Mouse (Mus musculus) neural tube, embryonic 14.5 days (tissue): Measurements from ENCODE around the gene Notch3. TPM values are rescaled to one million over a fixed set of nuclear protein-coding genes. Genes with fewer than 3 reads are reported as not detected.
"Not testable (repeated sequence)": the region's sequence is repeated elsewhere in the genome, so short reads cannot be mapped to it uniquely, and the experiment has no call there.

Source experiments
- ATAC-seq: fragments of 200-750 bp; cut with Nextera tagmentation; 2 replicates; pipeline ENCODE4 v1.8.0; 2017; ENCODE audit warnings: low read depth, mild to moderate bottlenecking, moderate TSS enrichment, moderate library complexity
- H3K27ac ChIP-seq: fragments of 300-500 bp; sonication (generic); 2 replicates; pipeline ENCODE4 v1.5.1; 2014; ENCODE audit warnings: low read depth, mild to moderate bottlenecking, control low read depth, low read length, moderate library complexity, mixed read lengths
- H3K27me3 ChIP-seq: fragments of 300-500 bp; sonication (generic); 2 replicates; pipeline ENCODE4 v1.6.1; 2014; ENCODE audit warnings: low read length; ENCODE audit not compliant: control insufficient read depth, insufficient read depth
- H3K36me3 ChIP-seq: fragments of 300-500 bp; sonication (generic); 2 replicates; pipeline ENCODE4 v1.6.1; 2014; ENCODE audit warnings: low read length, mixed read lengths; ENCODE audit not compliant: control insufficient read depth, insufficient read depth
- H3K4me1 ChIP-seq: fragments of 300-500 bp; sonication (generic); 2 replicates; pipeline ENCODE4 v1.6.1; 2014; ENCODE audit warnings: low read length; ENCODE audit not compliant: control insufficient read depth, insufficient read depth
- H3K4me2 ChIP-seq: fragments of 300-500 bp; sonication (generic); 2 replicates; pipeline ENCODE4 v1.6.1; 2014; ENCODE audit warnings: mild to moderate bottlenecking, low read depth, low read length, control low read depth
- H3K4me3 ChIP-seq: fragments of 300-500 bp; sonication (generic); 2 replicates; pipeline ENCODE4 v1.5.1; 2014; ENCODE audit warnings: low read depth, low read length, control low read depth, mixed read lengths
- H3K9ac ChIP-seq: fragments of 300-500 bp; sonication (generic); replicated peaks from 2 replicates; pipeline ENCODE4 v1.6.1; 2014; ENCODE audit warnings: low read depth, mild to moderate bottlenecking, control low read depth, low read length, mixed read lengths
- H3K9me3 ChIP-seq: fragments of 300-500 bp; sonication (generic); 2 replicates; pipeline ENCODE4 v1.6.1; 2016; ENCODE audit warnings: low read length; ENCODE audit not compliant: control insufficient read depth
- WGBS: fragments of 180-500 bp; shearing (Covaris S2); extraction: QIAGEN DNeasy Blood & Tissue Kit; methylation state at CpG from one replicate; pipeline ENCODE4 v1.1.7; 2014; 5-methylcytosine and 5-hydroxymethylcytosine counted together
- polyA plus RNA-seq: library from polyadenylated mRNA; unstranded; fragments of >200 nt; fragmentation: Nextera tagmentation; extraction: Ambion mirVana; gene quantifications from 2 replicates; pipeline ENCODE4 v1.2.1, GENCODE M21; 2014

The Notch3 gene
- 8.0 and 8.3 TPM in 2 replicates for polyA plus RNA-seq

GRCm38 (mm10) chr17:32166687-32167086, at the start of gene Notch3:
Gene Notch3, minus strand, starts transcription at chr17:32166852.
- 1% methylated on average over 19 of the region's 39 CpGs for WGBS

DNA sequence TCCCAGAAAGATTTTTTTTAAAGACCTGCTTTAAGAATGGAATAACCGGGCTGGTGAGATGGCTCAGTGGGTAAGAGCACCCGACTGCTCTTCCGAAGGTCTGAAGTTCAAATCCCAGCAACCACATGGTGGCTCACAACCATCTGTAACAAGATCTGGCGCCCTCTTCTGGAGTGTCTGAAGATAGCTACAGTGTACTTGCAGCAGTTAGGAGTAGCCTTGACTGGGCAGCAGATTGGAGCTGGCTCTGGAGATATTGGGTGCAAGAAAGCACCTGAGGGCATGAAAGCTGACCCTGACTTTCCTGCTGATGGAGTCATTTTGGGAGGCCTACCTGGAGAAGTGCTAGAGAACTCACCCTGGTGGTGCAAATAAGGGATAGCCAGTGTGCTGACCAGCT, 48.9 kb upstream of the Notch3 start:
- H3K36me3 ChIP-seq = peaks cover 66% of the 10 kb centered on the region
- WGBS = 78% methylated on average over 4 of the region's 4 CpGs
- not testable (repeated sequence) for H3K27me3 ChIP-seq, H3K4me1 ChIP-seq, H3K27ac ChIP-seq, H3K4me3 ChIP-seq, H3K9ac ChIP-seq, H3K4me2 ChIP-seq, ATAC-seq, H3K9me3 ChIP-seq

More at GRCm38 (mm10) chr17:32166687-32167086, at the start of gene Notch3:
- ATAC-seq = peak; percentile 22
- no peaks in the 10 kb centered on the region for H3K36me3 ChIP-seq
- peak within 1 kb of the TSS; percentile 72 for H3K27ac ChIP-seq
- peak within 1 kb of the TSS; percentile 57 for H3K9ac ChIP-seq
- H3K4me3 ChIP-seq = peak within 1 kb of the TSS; percentile 47
- H3K9me3 ChIP-seq = no peaks in the 10 kb centered on the region
- H3K27me3 ChIP-seq = no peaks in the 10 kb centered on the region
- peaks cover 13% of the 10 kb centered on the region; the same call in 1 of the 2 replicates for H3K4me1 ChIP-seq
- peak within 1 kb of the TSS; percentile 85 for H3K4me2 ChIP-seq

- H3K4me1 ChIP-seq, H3K9ac ChIP-seq, H3K4me2 ChIP-seq, H3K27ac ChIP-seq, H3K27me3 ChIP-seq, ATAC-seq, H3K9me3 ChIP-seq, H3K4me3 ChIP-seq: not testable (repeated sequence)
- peaks cover 74% of the 10 kb centered on the region for H3K36me3 ChIP-seq
- 91% methylated on average over 6 of the region's 6 CpGs for WGBS
Observed at GRCm38 (mm10) chr17:32211554-32211953, 44.9 kb upstream of the Notch3 start.

DNA sequence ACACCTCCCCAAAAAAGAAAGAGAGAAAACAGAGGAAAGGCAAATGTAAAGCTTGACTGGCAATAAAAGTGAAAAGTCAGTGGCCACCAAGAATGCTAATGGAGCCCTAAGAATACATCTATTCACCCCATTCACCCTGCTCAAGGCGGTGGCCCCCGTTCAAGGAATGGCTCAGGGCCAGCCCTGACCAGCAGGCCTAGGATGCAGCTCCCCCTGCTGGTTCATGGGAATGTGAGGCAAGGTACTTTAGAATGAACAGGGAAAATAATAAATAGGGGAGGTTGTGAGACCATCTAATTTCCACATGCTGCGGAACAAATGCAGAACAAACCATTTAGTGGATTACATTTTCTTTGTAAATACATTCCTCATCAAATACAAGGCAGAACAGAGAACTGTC, 43.1 kb upstream of the Notch3 start:
- no peaks in the 10 kb centered on the region for H3K9me3 ChIP-seq
- H3K36me3 ChIP-seq = peaks cover 73% of the 10 kb centered on the region
- peak; percentile 71; the same call in 1 of the 2 replicates for ATAC-seq
- 0 out of 2 replicates have a peak overlapping the region, but pooled peaks have one; percentile 39 for H3K27ac ChIP-seq
- H3K4me3 ChIP-seq = no peak overlapping the region
- no peaks in the 10 kb centered on the region for H3K4me1 ChIP-seq
- 28% methylated on average over 3 of the region's 3 CpGs for WGBS
- no peak overlapping the region for H3K9ac ChIP-seq
- no peak overlapping the region for H3K4me2 ChIP-seq
- H3K27me3 ChIP-seq = no peaks in the 10 kb centered on the region

- Histone ChIP-seq H3K4me1 (no peaks in the 10 kb centered on the region), H3K36me3 (peaks cover 70% of the 10 kb centered on the region), H3K4me3 (no peak overlapping the region), H3K4me2 (no peak overlapping the region), H3K9me3 (no peaks in the 10 kb centered on the region), H3K27ac (no peak overlapping the region), H3K27me3 (no peaks in the 10 kb centered on the region), H3K9ac (no peak overlapping the region)
- no peak for ATAC-seq
- WGBS = 60% methylated on average over 6 of the region's 6 CpGs
Observed at GRCm38 (mm10) chr17:32209144-32209543, 42.5 kb upstream of the Notch3 start.

DNA sequence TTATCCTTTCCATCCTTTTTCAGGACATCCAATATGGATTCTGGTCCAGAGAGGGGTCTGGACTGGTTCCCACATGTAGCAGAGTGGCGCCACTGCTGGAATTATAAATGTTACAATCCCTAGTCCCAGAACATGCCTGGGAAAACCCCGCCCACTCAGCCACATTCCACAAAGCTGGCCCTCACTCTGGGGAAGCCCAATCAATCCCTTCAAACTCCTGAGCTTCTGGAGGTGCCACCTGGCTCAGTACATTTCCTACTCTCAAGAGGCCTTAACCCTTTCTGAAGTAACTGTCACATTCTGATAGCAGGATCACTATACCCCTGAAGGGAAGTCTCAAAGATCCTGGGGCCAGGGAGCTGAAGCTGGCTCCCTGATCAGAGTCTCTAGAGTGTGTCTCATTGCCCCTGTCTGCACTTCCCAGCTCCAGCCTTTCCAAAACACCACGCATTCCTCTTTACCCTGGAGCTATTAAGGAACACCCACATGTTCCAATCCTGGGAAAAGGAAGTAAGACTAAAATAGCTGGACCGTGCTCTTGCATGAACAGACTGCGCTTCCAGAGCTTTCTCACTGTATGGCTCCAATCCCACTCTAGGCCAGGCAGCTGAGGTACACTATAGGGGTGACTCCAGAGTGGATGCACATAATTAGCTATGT, 41.1 kb upstream of the Notch3 start:
- H3K4me3 ChIP-seq = no peak overlapping the region
- H3K27me3 ChIP-seq = no peaks in the 10 kb centered on the region
- no peak overlapping the region for H3K9ac ChIP-seq
- no peak for ATAC-seq
- H3K9me3 ChIP-seq = no peaks in the 10 kb centered on the region
- H3K27ac ChIP-seq = no peak overlapping the region
- no peaks in the 10 kb centered on the region for H3K4me1 ChIP-seq
- no peak overlapping the region for H3K4me2 ChIP-seq
- peaks cover 67% of the 10 kb centered on the region for H3K36me3 ChIP-seq
- WGBS = 83% methylated on average over 5 of the region's 5 CpGs

DNA sequence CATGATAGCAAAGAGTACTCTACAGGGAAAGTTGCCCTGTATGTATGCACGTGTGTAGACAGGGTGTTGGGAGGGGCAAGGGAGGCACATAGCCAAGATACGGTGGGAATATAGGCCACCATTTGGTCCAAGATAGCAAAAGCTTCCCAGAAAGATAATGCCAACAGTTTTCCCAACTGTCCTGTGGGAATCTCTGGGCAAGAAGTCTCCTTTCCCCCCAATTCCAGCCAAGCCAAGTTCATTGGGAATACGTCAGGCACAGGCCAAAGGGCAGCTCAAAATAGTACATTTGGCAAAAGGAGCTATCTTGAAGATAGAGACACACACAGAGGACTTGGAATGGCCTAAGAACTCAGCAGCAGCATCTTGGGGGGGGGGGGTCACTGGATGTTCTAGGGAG, 38.7 kb upstream of the Notch3 start:
- ATAC-seq = no peak
- 89% methylated on average over 3 of the region's 3 CpGs for WGBS

DNA sequence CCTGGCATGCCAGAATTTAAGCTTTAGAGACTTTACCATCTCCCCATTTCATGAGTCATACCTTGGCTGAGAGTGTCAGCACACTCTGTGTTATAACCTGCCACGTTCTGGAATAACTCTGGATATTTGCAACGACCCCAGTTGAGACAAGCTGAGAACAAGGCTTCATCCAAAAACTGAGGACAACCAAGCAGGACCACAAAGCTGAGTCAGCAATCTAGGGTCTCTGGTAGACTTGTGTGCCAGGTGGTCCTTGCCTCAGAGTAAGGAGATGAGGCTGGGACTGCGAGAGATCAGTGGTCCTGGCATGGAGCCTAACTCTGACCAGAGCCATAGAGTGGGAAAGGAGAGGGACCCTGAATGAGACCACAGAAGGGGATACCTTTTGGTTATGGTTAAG, 36.3 kb upstream of the Notch3 start:
- H3K9me3 ChIP-seq = no peaks in the 10 kb centered on the region
- no peaks in the 10 kb centered on the region for H3K27me3 ChIP-seq
- H3K4me1 ChIP-seq = no peaks in the 10 kb centered on the region
- H3K4me2 ChIP-seq = no peak overlapping the region
- 93% methylated on average over 3 of the region's 3 CpGs for WGBS
- no peak overlapping the region for H3K9ac ChIP-seq
- ATAC-seq = no peak
- no peak overlapping the region for H3K4me3 ChIP-seq
- peaks cover 76% of the 10 kb centered on the region for H3K36me3 ChIP-seq
- H3K27ac ChIP-seq = no peak overlapping the region

More for the DNA sequence above, 38.7 kb upstream of the Notch3 start:
- Histone ChIP-seq H3K4me2 (no peak overlapping the region), H3K27me3 (no peaks in the 10 kb centered on the region), H3K4me3 (no peak overlapping the region), H3K36me3 (peaks cover 65% of the 10 kb centered on the region), H3K27ac (no peak overlapping the region), H3K9ac (no peak overlapping the region), H3K4me1 (no peaks in the 10 kb centered on the region), H3K9me3 (no peaks in the 10 kb centered on the region)

GRCm38 (mm10) chr17:32201086-32201485, 34.4 kb upstream of the Notch3 start:
- ATAC-seq = no peak
- Histone ChIP-seq H3K4me1 (no peaks in the 10 kb centered on the region), H3K9ac (no peak overlapping the region), H3K9me3 (no peaks in the 10 kb centered on the region), H3K4me2 (no peak overlapping the region), H3K4me3 (no peak overlapping the region), H3K27me3 (no peaks in the 10 kb centered on the region), H3K36me3 (peaks cover 74% of the 10 kb centered on the region), H3K27ac (no peak overlapping the region)
- WGBS = 88% methylated on average over 5 of the region's 5 CpGs
